Mouse (Mus musculus) liver, postnatal 0 days (tissue): ENCODE measurements around the gene Camkk2. TPM values are rescaled to one million over a fixed set of nuclear protein-coding genes. Genes with fewer than 3 reads are reported as not detected.

Experiments
- ATAC-seq: fragments of 200-750 bp; cut with Nextera tagmentation; 2 replicates; pipeline ENCODE4 v1.8.0; 2017; ENCODE audit warnings: mild to moderate bottlenecking, moderate library complexity
- DNase-seq: peaks from one replicate; pipeline ENCODE4 v3.0.0-alpha.2; 2016
- H3K27ac ChIP-seq: fragments of 300-500 bp; sonication (generic); 2 replicates; pipeline ENCODE4 v1.5.1; 2014; ENCODE audit warnings: antibody characterized with exemption, moderate library complexity, mild to moderate bottlenecking, low read depth
- H3K27me3 ChIP-seq: fragments of 300-500 bp; sonication (generic); 2 replicates; pipeline ENCODE4 v1.6.1; 2014; ENCODE audit warnings: low read length, control low read depth, mixed read lengths; ENCODE audit not compliant: insufficient read depth
- H3K36me3 ChIP-seq: fragments of 300-500 bp; sonication (generic); replicated peaks from 2 replicates; pipeline ENCODE4 v1.6.1; 2014; ENCODE audit warnings: mild to moderate bottlenecking, control low read depth, low read length, moderate library complexity, mixed read lengths; ENCODE audit not compliant: insufficient read depth
- H3K4me1 ChIP-seq: fragments of 300-500 bp; sonication (generic); 2 replicates; pipeline ENCODE4 v1.6.1; 2014; ENCODE audit warnings: antibody characterized with exemption, mild to moderate bottlenecking, control low read depth; ENCODE audit not compliant: insufficient read depth
- H3K4me2 ChIP-seq: fragments of 300-500 bp; sonication (generic); 2 replicates; pipeline ENCODE4 v1.6.1; 2014; ENCODE audit warnings: low read depth, mild to moderate bottlenecking, low read length, moderate library complexity, mixed read lengths
- H3K4me3 ChIP-seq: fragments of 300-500 bp; sonication (generic); 2 replicates; pipeline ENCODE4 v1.5.1; 2014; ENCODE audit warnings: low read depth, low read length
- H3K9ac ChIP-seq: fragments of 300-500 bp; sonication (generic); replicated peaks from 2 replicates; pipeline ENCODE4 v1.6.1; 2014; ENCODE audit warnings: mild to moderate bottlenecking, moderate library complexity
- H3K9me3 ChIP-seq: fragments of 300-500 bp; sonication (generic); 2 replicates; pipeline ENCODE4 v1.6.1; 2016; ENCODE audit warnings: mild to moderate bottlenecking, control low read depth, low read length, mixed read lengths
- CTCF ChIP-seq: sonication (generic); IDR thresholded peaks from 2 replicates; pipeline ENCODE4 v1.5.1; 2016; ENCODE audit warnings: antibody characterized with exemption, low read depth
- EP300 ChIP-seq: IDR thresholded peaks from 2 replicates; pipeline ENCODE4 v1.6.1; 2016; ENCODE audit warnings: antibody characterized with exemption, low read depth, mild to moderate bottlenecking
- WGBS: fragments of 180-500 bp; shearing (Covaris S2); extraction: QIAGEN DNeasy Blood & Tissue Kit; methylation state at CpG from one replicate; pipeline ENCODE4 v1.1.7; 2014; ENCODE audit not compliant: insufficient replicate concordance; 5-methylcytosine and 5-hydroxymethylcytosine counted together
- polyA plus RNA-seq: library from polyadenylated mRNA; unstranded; fragments of >200 nt; fragmentation: Nextera tagmentation; extraction: Ambion mirVana; gene quantifications from 2 replicates; pipeline ENCODE4 v1.2.1, GENCODE M21; 2015

Camkk2 gene
- polyA plus RNA-seq, 1 experiment from 2014 or later, result 10.6 TPM

GRCm38 (mm10) chr5:122777322-122777721, 1.9 kb downstream of the Camkk2 start:
- Histone ChIP-seq H3K9ac (no peak overlapping the region), H3K4me1 (peaks cover 22% of the 10 kb centered on the region), H3K9me3 (no peaks in the 10 kb centered on the region), H3K27me3 (no peaks in the 10 kb centered on the region), H3K4me2 (peak overlapping the region; percentile 97; the same call in 1 of the 2 replicates), H3K36me3 (no peaks in the 10 kb centered on the region), H3K27ac (no peak overlapping the region), H3K4me3 (no peak overlapping the region)
- 59% methylated on average over 2 of the region's 2 CpGs for WGBS
- DNase-seq (no peak), ATAC-seq (no peak)
- TF ChIP-seq EP300 (no peak), CTCF (no peak)

DNA sequence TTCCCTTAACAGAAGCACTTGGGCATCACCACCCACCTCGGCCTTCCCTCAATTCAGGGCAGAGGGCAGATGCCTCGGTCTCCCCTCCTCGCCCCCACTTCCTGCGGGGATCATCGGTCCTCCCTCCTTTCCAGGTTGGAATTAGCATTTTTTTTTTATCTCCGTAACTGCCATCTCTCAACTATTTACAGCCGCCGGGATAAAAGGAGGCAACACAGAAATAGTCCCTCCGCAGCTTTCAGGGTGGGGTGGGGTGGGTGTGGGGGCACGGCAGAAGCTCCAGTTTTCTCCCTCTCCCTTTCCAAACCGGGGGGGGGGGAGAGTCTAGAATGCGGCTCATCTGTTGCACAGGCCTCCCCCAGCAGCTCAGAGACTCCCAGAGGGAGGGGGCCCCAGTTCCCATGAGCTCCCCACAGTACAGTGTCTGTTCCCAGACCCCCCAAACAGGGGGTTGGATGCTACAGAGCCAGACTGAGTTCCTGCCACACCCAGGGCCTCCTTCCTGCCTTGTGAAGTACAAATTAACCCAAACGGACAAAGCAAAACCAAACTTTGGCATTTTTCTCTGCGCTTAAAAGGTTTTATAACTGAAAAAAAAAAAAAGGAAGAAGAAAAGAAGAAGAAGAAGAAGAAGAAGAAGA, 3.4 kb downstream of the Camkk2 start:
- Histone ChIP-seq H3K4me3 (no peak overlapping the region), H3K27ac (peak overlapping the region; percentile 1; the same call in 1 of the 2 replicates), H3K9me3 (no peaks in the 10 kb centered on the region), H3K4me2 (peak overlapping the region; percentile 47), H3K27me3 (no peaks in the 10 kb centered on the region), H3K36me3 (no peaks in the 10 kb centered on the region), H3K4me1 (peaks cover 27% of the 10 kb centered on the region), H3K9ac (no peak overlapping the region)
- WGBS, result 72% methylated on average over 14 of the region's 14 CpGs
- TF ChIP-seq CTCF (no peak), EP300 (no peak)
- ATAC-seq, result no peak
- no peak for DNase-seq

GRCm38 (mm10) chr5:122774743-122775611, 4.2 kb downstream of the Camkk2 start:
- H3K27ac ChIP-seq, result peak overlapping the region; percentile 1
- peak; percentile 51; the same call in 1 of the 2 replicates for TF ChIP-seq EP300
- no peak for TF ChIP-seq CTCF
- no peaks in the 10 kb centered on the region for H3K36me3 ChIP-seq
- H3K9me3 ChIP-seq, result no peaks in the 10 kb centered on the region
- 56% methylated on average over 28 of the region's 28 CpGs for WGBS
- peak overlapping the region; percentile 47 for H3K4me2 ChIP-seq
- H3K27me3 ChIP-seq, result no peaks in the 10 kb centered on the region
- H3K9ac ChIP-seq, result no peak overlapping the region
- peaks cover 35% of the 10 kb centered on the region for H3K4me1 ChIP-seq
- peak; percentile 64 for ATAC-seq
- DNase-seq, result peak; percentile 67
- peak overlapping the region; percentile 4 for H3K4me3 ChIP-seq

GRCm38 (mm10) chr5:122773756-122774155, 5.5 kb downstream of the Camkk2 start:
- Histone ChIP-seq H3K4me2 (no peak overlapping the region), H3K27me3 (no peaks in the 10 kb centered on the region), H3K9ac (no peak overlapping the region), H3K27ac (no peak overlapping the region), H3K9me3 (no peaks in the 10 kb centered on the region), H3K4me3 (no peak overlapping the region), H3K4me1 (peaks cover 44% of the 10 kb centered on the region), H3K36me3 (no peaks in the 10 kb centered on the region)
- 85% methylated on average over 11 of the region's 11 CpGs for WGBS
- TF ChIP-seq EP300 (no peak), CTCF (no peak)
- no peak for ATAC-seq
- no peak for DNase-seq

DNA sequence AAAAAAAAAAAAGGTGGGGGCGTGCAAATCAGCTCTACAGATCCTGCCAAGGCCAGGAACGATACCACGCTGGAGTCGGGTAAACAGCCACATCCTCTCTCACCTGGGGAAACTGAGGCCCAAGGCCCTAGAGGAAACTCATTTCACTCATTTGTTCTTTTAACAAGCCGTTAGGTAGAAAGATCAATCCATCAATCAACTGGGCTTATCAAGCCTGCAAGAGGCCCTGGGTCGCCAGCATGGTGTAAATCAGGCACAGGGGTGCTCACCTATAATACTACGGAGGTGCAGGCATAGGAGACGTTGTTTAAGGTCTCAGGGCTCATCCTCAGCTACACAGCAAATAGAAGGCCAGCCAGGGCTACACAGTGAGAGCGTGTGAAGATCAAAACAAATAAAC, 7.8 kb downstream of the Camkk2 start:
- H3K36me3 ChIP-seq, result no peaks in the 10 kb centered on the region
- no peak for ATAC-seq
- TF ChIP-seq CTCF, result no peak
- no peak for DNase-seq
- H3K27ac ChIP-seq, result peak overlapping the region; percentile 85; the same call in 1 of the 2 replicates
- peak overlapping the region; percentile 53 for H3K4me2 ChIP-seq
- no peak overlapping the region for H3K4me3 ChIP-seq
- peaks cover 35% of the 10 kb centered on the region for H3K4me1 ChIP-seq
- no peaks in the 10 kb centered on the region for H3K27me3 ChIP-seq
- 46% methylated on average over 9 of the region's 9 CpGs for WGBS
- no peaks in the 10 kb centered on the region for H3K9me3 ChIP-seq
- H3K9ac ChIP-seq, result no peak overlapping the region

DNA sequence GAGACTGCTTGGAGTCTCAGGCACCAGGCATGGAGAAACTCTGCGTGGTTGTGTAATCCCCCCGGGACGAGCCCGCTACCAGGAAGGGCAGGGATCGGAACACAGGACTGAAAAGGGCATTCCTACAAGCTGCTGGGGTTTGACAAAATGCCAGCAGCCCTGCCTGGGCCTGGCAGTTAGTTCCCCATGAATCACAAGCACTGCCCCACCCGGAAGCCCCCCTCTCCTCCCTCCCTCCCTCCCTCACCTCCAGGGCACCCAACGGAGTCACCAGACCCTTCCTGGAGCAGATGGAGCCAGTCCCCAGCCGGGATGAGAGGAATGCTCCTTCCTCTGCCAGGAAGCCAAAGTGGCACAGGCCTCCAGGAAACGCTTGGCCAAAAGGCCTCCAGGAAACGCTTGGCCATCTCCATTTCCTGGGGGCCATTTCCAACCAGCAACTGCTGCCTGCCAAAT, 8.4 kb downstream of the Camkk2 start:
- DNase-seq, result peak; percentile 58
- peak overlapping the region; percentile 35 for H3K9ac ChIP-seq
- WGBS, result 33% methylated on average over 10 of the region's 10 CpGs

More for the DNA sequence above, 8.4 kb downstream of the Camkk2 start:
- Histone ChIP-seq H3K4me1 (peaks cover 35% of the 10 kb centered on the region), H3K4me2 (peak overlapping the region; percentile 53), H3K9me3 (no peaks in the 10 kb centered on the region), H3K27me3 (no peaks in the 10 kb centered on the region), H3K4me3 (no peak overlapping the region), H3K36me3 (no peaks in the 10 kb centered on the region), H3K27ac (peak overlapping the region; percentile 85)
- TF ChIP-seq CTCF, result no peak
- TF ChIP-seq EP300, result no peak
- peak; percentile 24; the same call in 1 of the 2 replicates for ATAC-seq
